Mouse (Mus musculus) yolk sac, embryonic 10.5 days (tissue): ENCODE data around the gene Csad.
"Not testable (repeated sequence)": the region's sequence is repeated elsewhere in the genome, so short reads cannot be mapped to it uniquely, and the experiment has no call there.

Experiments
- DNase-seq: peaks from one replicate; pipeline ENCODE4 v3.0.0-alpha.2; 2017; ENCODE audit warnings: low spot score

Gene Csad

GRCm38 (mm10) chr15:102160415-102161060, 44.0 kb downstream of the Csad start:
- no peak for DNase-seq

- no peak for DNase-seq
These were observed 47.7 kb downstream of the Csad start for GRCm38 (mm10) chr15:102156836-102157235.

DNA sequence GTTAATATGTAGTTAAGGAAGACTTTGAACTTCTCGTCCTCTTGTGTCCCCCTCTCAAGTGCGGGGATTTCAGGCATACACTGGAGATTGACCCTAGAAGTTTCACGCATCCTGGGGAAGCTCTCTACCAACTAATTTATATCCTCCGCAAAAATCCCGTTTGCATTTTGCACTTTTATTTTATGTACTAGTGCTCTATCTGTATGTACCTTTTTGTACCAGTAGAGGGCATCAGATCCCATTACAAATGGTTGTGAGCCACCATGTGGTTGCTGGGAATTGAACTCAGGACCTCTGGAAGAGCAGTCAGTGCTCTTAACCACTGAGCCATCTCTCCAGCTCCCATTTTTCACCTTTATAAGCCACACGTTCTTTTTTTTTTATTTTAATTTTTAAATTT, 49.5 kb downstream of the Csad start:
- not testable (repeated sequence) for DNase-seq

GRCm38 (mm10) chr15:102152646-102153045, 51.9 kb downstream of the Csad start:
- DNase-seq, result peak; percentile 69

GRCm38 (mm10) chr15:102150301-102151135, 54.0 kb downstream of the Csad start, which contains the start of gene Soat2:
TSS of gene Soat2 (plus strand) at chr15:102150526.
- peak; percentile 84 for DNase-seq

DNA sequence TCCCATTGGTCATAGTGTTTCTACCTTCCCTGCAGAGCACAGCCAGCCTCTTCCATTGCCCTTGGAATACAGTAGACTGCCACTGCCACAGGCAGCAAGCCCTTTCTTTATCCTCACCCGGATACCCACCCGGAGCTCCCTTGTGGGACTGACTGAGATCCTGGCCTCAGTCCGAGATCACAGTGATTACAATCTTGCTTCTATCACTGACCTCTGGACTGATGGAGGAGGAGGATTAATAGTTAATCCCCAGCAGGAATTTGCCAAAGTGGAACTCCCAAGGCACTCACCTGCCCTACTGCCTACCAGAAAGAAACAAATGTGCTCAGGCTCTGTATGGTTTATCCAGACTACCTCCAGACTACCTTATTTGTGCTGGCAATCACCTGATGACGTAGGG, 55.0 kb downstream of the Csad start:
- peak; percentile 70 for DNase-seq

DNA sequence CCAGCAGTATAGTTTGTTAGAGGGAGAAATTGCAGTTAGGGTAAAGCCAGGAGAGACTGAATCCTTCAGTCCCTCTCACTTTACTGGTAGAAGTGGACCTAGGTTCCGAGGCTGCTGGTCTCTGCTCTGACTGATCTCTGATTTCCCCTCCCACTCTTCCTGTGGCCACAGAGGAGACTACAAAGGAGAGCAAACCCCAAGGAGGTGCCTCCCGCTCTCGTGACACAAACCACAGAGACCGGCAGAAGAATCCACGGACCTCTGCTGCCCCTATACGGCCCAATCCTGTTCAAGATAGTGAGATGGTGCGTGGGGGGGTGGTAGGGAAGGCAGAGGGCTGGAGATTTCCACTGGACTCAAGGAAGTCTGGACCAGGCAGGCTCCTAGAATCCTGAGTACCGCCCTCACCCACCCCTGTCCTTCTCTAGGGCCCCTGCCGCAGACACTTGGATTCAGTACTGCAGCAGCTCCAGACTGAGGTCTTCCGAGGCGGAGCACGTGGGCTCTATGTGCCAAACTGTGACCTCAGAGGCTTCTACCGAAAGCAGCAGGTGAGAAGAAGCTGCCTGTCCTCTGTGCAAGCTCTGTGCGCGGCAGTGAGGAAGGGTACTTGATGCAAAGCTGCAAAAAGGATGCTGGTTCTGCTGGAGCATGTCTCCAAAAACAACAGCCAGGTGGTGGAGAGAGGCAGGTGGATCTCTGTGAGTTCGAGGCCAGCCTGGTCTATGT, 56.7 kb downstream of the Csad start:
- no peak for DNase-seq

DNA sequence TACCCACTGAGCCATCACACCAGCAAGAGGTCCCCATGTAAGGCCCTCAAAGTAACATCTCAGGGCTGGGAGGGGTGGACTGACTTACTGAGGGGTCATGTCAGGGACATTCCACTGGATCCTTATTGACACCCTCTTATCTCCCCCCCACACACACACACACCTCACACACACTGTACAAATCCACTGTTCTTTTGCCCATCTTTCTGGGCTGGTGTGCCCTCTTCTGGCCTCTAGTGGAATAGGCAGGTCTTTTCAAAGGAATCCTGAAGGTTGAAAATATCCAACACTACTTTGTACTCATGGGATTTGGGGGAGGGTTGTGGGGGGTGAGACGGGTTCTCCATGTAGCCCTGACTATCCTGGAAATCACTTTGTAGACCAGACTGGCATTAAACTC, 57.6 kb downstream of the Csad start:
- DNase-seq, result no peak

DNA sequence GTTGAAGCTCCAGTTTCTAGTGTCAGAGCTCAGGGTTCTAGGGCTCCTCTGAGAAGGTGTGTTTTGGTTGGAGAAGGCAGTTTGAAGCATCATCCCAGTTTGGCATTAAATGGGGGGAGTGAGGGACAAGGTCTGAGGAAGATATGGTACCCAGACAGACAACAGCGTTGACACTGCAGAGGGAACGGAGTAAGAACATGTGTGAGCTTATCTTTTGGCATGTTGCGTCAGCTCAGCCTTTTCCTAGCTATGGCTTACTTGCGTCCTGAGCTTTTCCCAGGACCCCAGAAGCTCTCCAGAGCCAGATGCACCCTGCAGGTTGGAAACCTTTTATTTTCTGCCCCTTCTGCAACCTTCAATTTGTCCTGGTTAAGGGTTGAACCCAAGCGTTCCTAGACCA, 58.4 kb downstream of the Csad start:
- DNase-seq, result no peak

DNA sequence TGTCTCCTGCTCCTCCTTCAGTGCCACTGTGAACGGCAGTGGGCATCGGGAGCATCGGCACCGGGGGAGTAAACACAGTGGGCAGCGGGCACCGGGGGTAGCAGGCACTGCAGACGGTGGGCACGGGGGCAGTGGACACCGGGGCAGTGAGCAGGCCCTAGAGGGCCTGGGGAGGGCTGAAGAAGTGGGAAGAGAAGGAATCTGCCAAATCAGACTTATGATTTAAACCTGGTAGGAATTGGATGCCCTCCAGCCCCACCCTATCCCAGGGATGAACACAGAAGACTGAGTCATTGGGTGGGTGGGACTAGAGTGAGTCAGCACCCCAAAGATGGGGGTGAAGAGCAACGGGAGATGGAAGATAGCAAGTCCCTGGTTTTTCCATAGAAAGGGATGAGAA, 59.2 kb downstream of the Csad start:
- DNase-seq, result no peak

DNA sequence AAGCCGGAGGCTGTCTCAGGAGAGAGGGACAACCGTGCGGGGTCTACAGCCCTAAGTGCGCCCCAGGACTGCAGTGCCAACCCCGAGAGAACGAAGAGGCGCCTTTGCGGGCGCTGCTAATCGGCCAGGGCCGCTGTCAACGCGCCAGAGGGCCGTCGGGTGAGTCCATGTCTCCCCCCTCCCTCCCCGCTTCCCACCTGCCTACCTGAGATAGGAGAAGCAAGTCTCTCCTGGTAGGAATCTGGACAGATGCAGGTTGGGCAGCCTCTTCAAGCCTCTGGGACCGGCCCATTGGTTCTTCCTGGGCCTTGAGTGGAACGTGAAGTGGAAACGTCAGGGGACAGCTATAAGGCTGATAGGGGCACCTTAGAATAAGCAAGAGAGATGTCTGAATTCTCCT, 59.8 kb downstream of the Csad start:
- DNase-seq, result no peak

- DNase-seq, result no peak
These were observed 60.2 kb downstream of the Csad start, which contains the start of gene Igfbp6 for GRCm38 (mm10) chr15:102144274-102144711. TSS of gene Igfbp6 (plus strand) at chr15:102144362.

- DNase-seq, result no peak
These were observed 61.3 kb downstream of the Csad start for GRCm38 (mm10) chr15:102142914-102143912.

GRCm38 (mm10) chr15:102141120-102141519, 63.4 kb downstream of the Csad start:
- DNase-seq, result no peak

GRCm38 (mm10) chr15:102136129-102136758, 68.3 kb downstream of the Csad start, which contains the start of gene Spryd3:
TSS of gene Spryd3 (minus strand) at chr15:102136234.
- DNase-seq, result peak; percentile 99

GRCm38 (mm10) chr15:102135522-102136128, 68.9 kb downstream of the Csad start:
- DNase-seq, result no peak

DNA sequence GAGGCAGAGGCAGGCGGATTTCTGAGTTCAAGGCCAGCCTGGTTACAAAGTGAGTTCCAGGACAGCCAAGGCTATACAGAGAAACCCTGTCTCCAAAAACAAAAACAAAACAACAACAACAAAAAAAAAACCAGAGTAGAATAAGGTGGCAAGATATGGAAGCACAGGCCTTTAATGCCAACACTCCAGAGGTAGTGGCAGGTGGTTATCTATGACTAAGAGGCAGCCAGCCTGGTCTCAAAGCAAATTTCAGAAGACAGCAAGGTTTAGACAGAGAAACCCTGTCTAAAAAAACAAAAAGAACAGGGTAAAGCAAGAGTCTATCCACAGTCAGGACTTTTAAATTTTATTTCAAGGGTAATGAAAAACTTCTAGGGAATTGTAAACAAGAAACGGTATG, 69.8 kb downstream of the Csad start:
- DNase-seq, result no peak

- no peak for DNase-seq
These were observed 71.2 kb downstream of the Csad start for GRCm38 (mm10) chr15:102133314-102133713.
